Mouse (Mus musculus): ENCODE results near the gene Ccdc150. TPM values are rescaled to one million over a fixed set of nuclear protein-coding genes. Genes with fewer than 3 reads are reported as not detected.
A peak's percentile ranks its signal among the peaks of the same experiment; 100 is the strongest.

Ccdc150 gene
- polyA plus RNA-seq, 1 experiment from 2014 or later: 0.31 TPM

GRCm38 (mm10) chr1:54306404-54306803 is 55.9 kb downstream of the Ccdc150 start:
- no peak for TF ChIP-seq EP300 (IDR thresholded peaks at IDR 0.05)
- no peak for TF ChIP-seq CTCF (IDR thresholded peaks at IDR 0.05)
- WGBS: 66% methylated on average over 2 of the region's 2 CpGs
- H3K27me3 ChIP-seq (replicated peaks; ENCODE audit: insufficient read depth, low read length): no peaks in the 10 kb centered on the region
- no peak overlapping the region for H3K27ac ChIP-seq (ENCODE audit: low read length)
- H3K4me3 ChIP-seq (ENCODE audit: low read depth, low read length): no peak overlapping the region
- ATAC-seq (no peak), DNase-seq (ENCODE audit: low spot score) (no peak)
- no peaks in the 10 kb centered on the region for H3K36me3 ChIP-seq (ENCODE audit: insufficient read depth, low read length)
- H3K9me3 ChIP-seq (ENCODE audit: low read length): no peaks in the 10 kb centered on the region
- no peak overlapping the region for H3K9ac ChIP-seq (replicated peaks; ENCODE audit: low read depth)
- no peaks in the 10 kb centered on the region for H3K4me1 ChIP-seq (ENCODE audit: insufficient read depth, low read depth, low read length)
- no peak overlapping the region for H3K4me2 ChIP-seq (replicated peaks; ENCODE audit: low read depth, low read length)

DNA sequence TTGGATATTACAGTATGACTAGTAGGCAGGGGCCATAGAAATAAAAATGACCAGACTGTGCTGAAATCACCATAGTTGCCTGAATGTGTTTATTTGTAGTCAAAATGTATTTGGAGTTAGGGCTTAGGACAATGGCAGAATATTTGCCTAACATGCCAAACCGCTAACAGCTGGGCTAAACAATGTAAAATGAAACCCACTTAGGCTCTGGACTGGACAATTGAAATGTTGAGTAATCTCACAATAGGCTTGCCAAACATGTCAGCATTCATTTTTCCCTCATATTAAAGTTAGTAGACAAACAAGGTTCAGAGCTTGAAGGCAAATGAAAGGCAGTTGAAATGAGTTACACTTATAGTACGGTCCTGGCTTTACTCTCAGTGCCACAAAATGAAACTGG is 76.2 kb downstream of the Ccdc150 start:
- no peak for TF ChIP-seq EP300 (IDR thresholded peaks at IDR 0.05)
- TF ChIP-seq CTCF (IDR thresholded peaks at IDR 0.05): no peak
- WGBS: 76% methylated on average over 2 of the region's 2 CpGs
- no peaks in the 10 kb centered on the region for H3K36me3 ChIP-seq (ENCODE audit: insufficient read depth, low read length)
- H3K27me3 ChIP-seq (replicated peaks; ENCODE audit: insufficient read depth, low read length): no peaks in the 10 kb centered on the region
- no peaks in the 10 kb centered on the region for H3K9me3 ChIP-seq (ENCODE audit: low read length)
- DNase-seq (ENCODE audit: low spot score) (peak; percentile 5), ATAC-seq (no peak)
- no peak overlapping the region for H3K4me3 ChIP-seq (ENCODE audit: low read depth, low read length)
- H3K4me2 ChIP-seq (replicated peaks; ENCODE audit: low read depth, low read length): no peak overlapping the region
- no peak overlapping the region for H3K9ac ChIP-seq (replicated peaks; ENCODE audit: low read depth)
- no peak overlapping the region for H3K27ac ChIP-seq (ENCODE audit: low read length)
- H3K4me1 ChIP-seq (ENCODE audit: insufficient read depth, low read depth, low read length): no peaks in the 10 kb centered on the region

- Histone ChIP-seq H3K9ac (replicated peaks; ENCODE audit: low read depth) (no peak overlapping the region), H3K27me3 (replicated peaks; ENCODE audit: insufficient read depth, low read length) (no peaks in the 10 kb centered on the region), H3K4me1 (ENCODE audit: insufficient read depth, low read depth, low read length) (no peaks in the 10 kb centered on the region), H3K27ac (ENCODE audit: low read length) (no peak overlapping the region), H3K4me2 (replicated peaks; ENCODE audit: low read depth, low read length) (no peak overlapping the region), H3K4me3 (ENCODE audit: low read depth, low read length) (no peak overlapping the region), H3K36me3 (ENCODE audit: insufficient read depth, low read length) (no peaks in the 10 kb centered on the region), H3K9me3 (ENCODE audit: low read length) (no peaks in the 10 kb centered on the region)
- DNase-seq (ENCODE audit: low spot score): no peak
- no peak for ATAC-seq
- WGBS: 81% methylated on average over 6 of the region's 6 CpGs
- no peak for TF ChIP-seq EP300 (IDR thresholded peaks at IDR 0.05)
- no peak for TF ChIP-seq CTCF (IDR thresholded peaks at IDR 0.05)
Measured at GRCm38 (mm10) chr1:54327876-54328545, 77.5 kb downstream of the Ccdc150 start.

GRCm38 (mm10) chr1:54332988-54333387 is 82.5 kb downstream of the Ccdc150 start:
- WGBS: 43% methylated on average over 4 of the region's 4 CpGs
- Histone ChIP-seq H3K9me3 (ENCODE audit: low read length) (no peaks in the 10 kb centered on the region), H3K27me3 (replicated peaks; ENCODE audit: insufficient read depth, low read length) (no peaks in the 10 kb centered on the region), H3K4me1 (ENCODE audit: insufficient read depth, low read depth, low read length) (no peaks in the 10 kb centered on the region), H3K27ac (ENCODE audit: low read length) (no peak overlapping the region), H3K4me2 (replicated peaks; ENCODE audit: low read depth, low read length) (no peak overlapping the region), H3K9ac (replicated peaks; ENCODE audit: low read depth) (no peak overlapping the region), H3K4me3 (ENCODE audit: low read depth, low read length) (no peak overlapping the region), H3K36me3 (ENCODE audit: insufficient read depth, low read length) (no peaks in the 10 kb centered on the region)
- TF ChIP-seq CTCF (IDR thresholded peaks at IDR 0.05) (peak; percentile 63), EP300 (IDR thresholded peaks at IDR 0.05) (no peak)
- ATAC-seq (no peak), DNase-seq (ENCODE audit: low spot score) (peak; percentile 21)

DNA sequence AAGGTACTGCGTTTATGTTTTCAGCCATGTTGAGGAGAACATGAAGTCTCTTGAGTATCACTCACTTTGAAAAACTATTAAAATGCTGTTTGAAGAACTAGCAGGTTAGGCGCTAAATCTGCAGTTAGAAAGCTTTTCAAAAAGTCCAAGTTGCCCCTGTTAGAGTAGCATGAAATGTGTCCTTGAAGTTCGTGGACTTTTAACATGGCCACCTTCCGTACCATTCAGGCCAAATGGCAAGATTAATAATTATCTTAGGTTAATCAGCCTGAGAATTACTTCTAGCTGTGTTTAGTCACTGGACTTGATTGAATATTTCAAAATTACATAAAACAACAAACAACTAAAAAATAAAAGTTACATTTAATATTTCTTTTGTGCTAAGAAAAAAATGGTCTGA is 104.3 kb downstream of the Ccdc150 start:
- no peak for ATAC-seq
- no peak overlapping the region for H3K4me3 ChIP-seq (ENCODE audit: low read depth, low read length)
- H3K4me1 ChIP-seq (ENCODE audit: insufficient read depth, low read depth, low read length): no peaks in the 10 kb centered on the region
- 87% methylated on average over 4 of the region's 4 CpGs for WGBS
- H3K36me3 ChIP-seq (ENCODE audit: insufficient read depth, low read length): no peaks in the 10 kb centered on the region
- H3K27me3 ChIP-seq (replicated peaks; ENCODE audit: insufficient read depth, low read length): no peaks in the 10 kb centered on the region
- H3K9me3 ChIP-seq (ENCODE audit: low read length): no peaks in the 10 kb centered on the region
- no peak for DNase-seq (ENCODE audit: low spot score)
- H3K4me2 ChIP-seq (replicated peaks; ENCODE audit: low read depth, low read length): no peak overlapping the region
- H3K9ac ChIP-seq (replicated peaks; ENCODE audit: low read depth): no peak overlapping the region
- TF ChIP-seq EP300 (IDR thresholded peaks at IDR 0.05): no peak
- no peak for TF ChIP-seq CTCF (IDR thresholded peaks at IDR 0.05)
- H3K27ac ChIP-seq (ENCODE audit: low read length): no peak overlapping the region

DNA sequence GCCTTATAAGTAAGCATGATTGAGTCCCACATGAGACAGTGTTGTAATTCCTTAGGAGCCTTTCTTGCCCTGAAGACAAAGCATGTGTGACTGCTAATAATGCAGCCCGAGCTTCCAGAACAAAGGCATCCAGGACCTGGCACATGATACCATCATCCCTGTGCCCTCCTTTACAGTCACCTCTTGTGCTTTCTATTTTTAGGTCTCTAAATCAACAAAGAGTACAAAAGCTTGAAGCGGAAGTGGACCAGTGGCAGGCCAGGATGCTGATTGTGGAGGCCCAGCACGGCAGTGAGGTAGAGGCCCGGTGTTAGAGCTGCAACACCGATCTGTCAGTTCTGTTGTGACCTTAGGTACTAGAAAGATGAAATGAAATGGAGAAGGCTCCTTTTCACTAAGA is 105.0 kb downstream of the Ccdc150 start:
- Histone ChIP-seq H3K9ac (replicated peaks; ENCODE audit: low read depth) (no peak overlapping the region), H3K36me3 (ENCODE audit: insufficient read depth, low read length) (no peaks in the 10 kb centered on the region), H3K9me3 (ENCODE audit: low read length) (no peaks in the 10 kb centered on the region), H3K4me2 (replicated peaks; ENCODE audit: low read depth, low read length) (no peak overlapping the region), H3K4me3 (ENCODE audit: low read depth, low read length) (no peak overlapping the region), H3K4me1 (ENCODE audit: insufficient read depth, low read depth, low read length) (no peaks in the 10 kb centered on the region), H3K27ac (ENCODE audit: low read length) (no peak overlapping the region), H3K27me3 (replicated peaks; ENCODE audit: insufficient read depth, low read length) (no peaks in the 10 kb centered on the region)
- TF ChIP-seq CTCF (IDR thresholded peaks at IDR 0.05) (no peak), EP300 (IDR thresholded peaks at IDR 0.05) (no peak)
- 45% methylated on average over 5 of the region's 5 CpGs for WGBS
- DNase-seq (ENCODE audit: low spot score) (no peak), ATAC-seq (no peak)

DNA sequence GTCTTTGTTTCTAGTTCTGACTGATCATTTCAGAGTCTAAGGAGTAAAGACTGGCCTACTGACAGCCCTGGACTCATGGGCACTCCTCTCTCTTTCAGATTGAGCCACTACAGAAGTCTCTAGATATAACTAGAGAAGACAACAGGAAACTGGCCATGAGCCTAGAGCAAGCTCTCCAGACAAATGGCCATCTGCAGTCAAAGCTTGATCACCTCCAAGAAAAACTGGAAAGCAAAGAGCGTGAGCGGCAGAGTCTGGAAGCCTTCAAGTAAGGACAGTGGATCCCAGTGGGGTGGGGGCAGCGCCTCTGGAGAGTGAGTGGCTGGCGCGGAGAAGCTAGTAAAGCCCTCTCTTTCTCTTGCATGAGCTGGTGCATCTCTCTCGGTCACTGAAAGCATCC is 106.1 kb downstream of the Ccdc150 start:
- H3K4me2 ChIP-seq (replicated peaks; ENCODE audit: low read depth, low read length): no peak overlapping the region
- no peak overlapping the region for H3K9ac ChIP-seq (replicated peaks; ENCODE audit: low read depth)
- DNase-seq (ENCODE audit: low spot score) (no peak), ATAC-seq (no peak)
- H3K4me3 ChIP-seq (ENCODE audit: low read depth, low read length): no peak overlapping the region
- H3K36me3 ChIP-seq (ENCODE audit: insufficient read depth, low read length): no peaks in the 10 kb centered on the region
- no peaks in the 10 kb centered on the region for H3K9me3 ChIP-seq (ENCODE audit: low read length)
- 90% methylated on average over 6 of the region's 6 CpGs for WGBS
- no peak overlapping the region for H3K27ac ChIP-seq (ENCODE audit: low read length)
- H3K4me1 ChIP-seq (ENCODE audit: insufficient read depth, low read depth, low read length): no peaks in the 10 kb centered on the region
- H3K27me3 ChIP-seq (replicated peaks; ENCODE audit: insufficient read depth, low read length): no peaks in the 10 kb centered on the region
- no peak for TF ChIP-seq CTCF (IDR thresholded peaks at IDR 0.05)
- no peak for TF ChIP-seq EP300 (IDR thresholded peaks at IDR 0.05)
